Mouse (Mus musculus) T-cell, adult 2 months (primary cell): ENCODE data around the gene Miga2.

Experiments
- DNase-seq: peaks from one replicate; pipeline ENCODE4 v3.0.0; 2022; ENCODE audit warnings: low spot score

Miga2 gene

GRCm38 (mm10) chr2:30419112-30419511 is 55.1 kb downstream of the Miga2 start:
- DNase-seq: no peak

GRCm38 (mm10) chr2:30421432-30421831 is 57.4 kb downstream of the Miga2 start:
- DNase-seq: no peak

GRCm38 (mm10) chr2:30429156-30429555 is 65.1 kb downstream of the Miga2 start:
- no peak for DNase-seq
